Mouse (Mus musculus): ENCODE data around the gene Selenon. TPM values are rescaled to one million over a fixed set of nuclear protein-coding genes. Genes with fewer than 3 reads are reported as not detected.
"Not testable (repeated sequence)": the region's sequence is repeated elsewhere in the genome, so short reads cannot be mapped to it uniquely, and the experiment has no call there.

The Selenon gene
- polyA plus RNA-seq, 3 experiments from 2014 or later, result 0.44 to 0.63 (median 0.63) TPM

- no peak for ATAC-seq
Measured at GRCm38 (mm10) chr4:134505303-134505789, 46.6 kb downstream of the Selenon start.

- no peak for ATAC-seq
Measured at GRCm38 (mm10) chr4:134503686-134504357, 48.1 kb downstream of the Selenon start.

GRCm38 (mm10) chr4:134501095-134501494, 50.9 kb downstream of the Selenon start:
- ATAC-seq, result no peak

- ATAC-seq, result not testable (repeated sequence)
Measured at GRCm38 (mm10) chr4:134498983-134499382, 53.0 kb downstream of the Selenon start.

GRCm38 (mm10) chr4:134497986-134498731, 53.8 kb downstream of the Selenon start:
- no peak for ATAC-seq

- ATAC-seq, result no peak
Measured at GRCm38 (mm10) chr4:134497223-134497622, 54.7 kb downstream of the Selenon start.

- ATAC-seq, result peak; percentile 17
Measured at GRCm38 (mm10) chr4:134496595-134497210, 55.3 kb downstream of the Selenon start, which contains the start of gene Paqr7. Gene Paqr7, plus strand, starts transcription at chr4:134496697.

- no peak for ATAC-seq
Measured at GRCm38 (mm10) chr4:134495546-134495923, 56.4 kb downstream of the Selenon start.

GRCm38 (mm10) chr4:134494780-134495545, 57.0 kb downstream of the Selenon start:
- peak; percentile 96 for ATAC-seq

GRCm38 (mm10) chr4:134494161-134494560, 57.8 kb downstream of the Selenon start:
- not testable (repeated sequence) for ATAC-seq

GRCm38 (mm10) chr4:134491716-134492115, 60.2 kb downstream of the Selenon start:
- no peak for ATAC-seq

GRCm38 (mm10) chr4:134489986-134490665, 61.8 kb downstream of the Selenon start:
- no peak for ATAC-seq

- no peak for ATAC-seq
Measured at GRCm38 (mm10) chr4:134488211-134488610, 63.8 kb downstream of the Selenon start.

Other genes starting within 250 kb of the Selenon start
- not detected for gene Trim63, start 237.0 kb downstream of the Selenon start, polyA plus RNA-seq (2017; shearing (Covaris generic))
- gene Slc30a2, start 209.0 kb downstream of the Selenon start, polyA plus RNA-seq (2017; shearing (Covaris generic)), result under 1 TPM; 0.21 to 0.34 (median 0.29) TPM
- gene Extl1, start 168.3 kb downstream of the Selenon start, polyA plus RNA-seq (2017; shearing (Covaris generic)), result 1 to 10 TPM in 2 of 3 experiments, under 1 TPM in 1; 0.21 to 1.3 (median 1.0) TPM
- 1 to 10 TPM in 2 of 3 experiments, under 1 TPM in 1; 0.80 to 1.5 (median 1.2) TPM for gene Pafah2, start 155.8 kb downstream of the Selenon start, polyA plus RNA-seq (2017; shearing (Covaris generic))
- gene Stmn1, start 83.8 kb downstream of the Selenon start, polyA plus RNA-seq (2017; shearing (Covaris generic)), result 100 to 1,000 TPM in 1 of 3 experiments, 10 to 100 TPM in 2; 62.2 to 637 (median 91.9) TPM
- 10 to 100 TPM; 22.5 to 35.0 (median 31.7) TPM for gene Paqr7, start 55.5 kb downstream of the Selenon start, polyA plus RNA-seq (2017; shearing (Covaris generic))
- 1 to 10 TPM in 1 of 3 experiments, under 1 TPM in 2; 0.44 to 7.2 (median 0.94) TPM for gene Aunip, start 41.2 kb downstream of the Selenon start, polyA plus RNA-seq (2017; shearing (Covaris generic))
- gene Mtfr1l, start 16.8 kb downstream of the Selenon start, polyA plus RNA-seq (2017; shearing (Covaris generic)), result 100 to 1,000 TPM in 1 of 3 experiments, 10 to 100 TPM in 2; 64.7 to 110 (median 89.2) TPM
- 1 to 10 TPM in 2 of 3 experiments, under 1 TPM in 1; 0.90 to 1.9 (median 1.1) TPM for gene Man1c1, start 152.1 kb upstream of the Selenon start, polyA plus RNA-seq (2017; shearing (Covaris generic))
- gene Ldlrap1, start 215.9 kb upstream of the Selenon start, polyA plus RNA-seq (2017; shearing (Covaris generic)), result 10 to 100 TPM; 14.2 to 31.3 (median 24.4) TPM

All from inflammation-experienced regulatory T-cells, adult 6 months (primary cell).